Mouse (Mus musculus) spleen, adult 18-20 months (tissue): Measurements from ENCODE around the gene Olfr1467.

Experiments
- DNase-seq, 2 experiments: peaks; one replicate each; pipeline ENCODE4 v3.0.0; 2022; ENCODE audit warnings: mixed read lengths in 2 of 2

Olfr1467 gene

DNA sequence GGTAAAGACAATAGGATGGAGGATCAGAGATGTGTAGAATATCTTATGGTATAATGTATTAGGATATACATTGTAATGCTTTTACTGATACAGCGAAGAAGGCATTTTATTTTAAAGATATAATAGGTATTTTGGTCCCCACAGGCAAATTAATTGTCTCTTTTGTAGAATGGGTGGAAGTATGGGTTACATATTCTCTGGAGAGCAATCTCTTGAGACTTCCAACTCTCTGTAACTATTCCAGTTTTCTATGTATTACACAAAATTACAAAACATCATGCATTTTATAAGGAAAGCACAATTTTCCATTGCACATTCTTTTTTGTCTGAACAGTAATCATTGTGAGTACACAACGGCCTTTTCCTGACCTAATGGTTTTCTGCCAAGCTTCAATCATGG, at the start of gene Olfr1467:
Olfr1467 (plus strand) TSS at position 301 of the 400 bp plus-strand sequence.
- DNase-seq: no peak

DNA sequence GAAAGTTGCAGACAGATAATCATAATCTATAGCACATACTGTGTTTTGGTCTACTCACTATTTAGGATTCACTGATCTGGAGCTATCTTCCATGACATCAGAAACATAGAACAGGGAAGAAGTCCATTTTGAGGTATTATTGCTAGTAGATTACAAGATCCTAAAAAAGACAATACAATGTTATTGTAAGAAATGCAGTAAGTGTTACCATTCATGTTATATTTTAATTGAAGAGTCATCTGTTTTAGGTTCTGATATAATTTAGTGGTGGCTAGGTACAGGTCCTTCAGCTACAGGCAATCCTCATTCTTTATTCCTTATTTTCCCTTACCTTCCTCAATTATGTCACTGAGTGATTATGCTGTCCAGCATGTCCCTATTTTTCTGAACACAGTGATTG, 46.6 kb upstream of the Olfr1467 start, which contains the start of gene Olfr1465:
Olfr1465 (minus strand) TSS at position 101 of the 400 bp plus-strand sequence.
- DNase-seq: no peak

DNA sequence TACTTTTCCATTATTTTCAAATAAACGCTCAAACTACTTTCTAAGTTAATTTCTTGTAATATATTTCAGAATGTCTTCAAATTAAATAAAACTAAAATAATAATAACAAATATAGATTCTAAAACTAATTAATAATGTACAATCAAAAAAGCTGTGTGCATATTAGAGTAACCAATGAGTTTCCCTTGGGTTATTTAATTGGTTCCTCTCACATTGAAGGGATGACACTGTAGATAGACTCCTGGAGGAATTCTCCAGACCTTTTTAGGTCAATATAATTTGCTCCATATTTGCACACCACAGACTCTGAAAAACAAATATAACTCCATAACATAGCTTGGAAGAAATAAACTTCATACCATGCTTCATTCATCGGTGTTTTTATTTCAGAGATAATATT, 23.5 kb upstream of the Olfr1467 start, which contains the start of gene Olfr1466:
Olfr1466 (plus strand) TSS at position 301 of the 400 bp plus-strand sequence.
- no peak for DNase-seq

DNA sequence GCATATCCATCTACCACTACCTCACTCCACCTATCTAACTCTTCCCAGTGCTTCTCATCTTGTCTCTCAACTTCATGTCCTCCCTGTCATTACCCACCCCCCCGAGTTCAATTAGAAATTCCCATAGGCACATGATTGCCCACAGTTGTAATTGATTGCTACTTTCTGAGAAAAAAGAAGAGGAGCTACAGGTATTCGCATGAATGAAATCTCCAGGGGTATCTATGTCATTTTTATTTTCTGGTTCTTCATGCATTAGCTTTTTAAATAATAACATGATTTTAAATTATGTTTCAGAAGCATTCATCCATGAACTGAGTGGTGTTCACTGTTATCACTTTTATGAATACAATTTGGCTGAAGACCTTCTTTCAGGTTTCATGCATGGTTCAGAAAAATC, 45.5 kb downstream of the Olfr1467 start, which contains the start of gene Olfr1469:
Olfr1469 (plus strand) TSS at position 301 of the 400 bp plus-strand sequence.
- no peak for DNase-seq
